Mouse (Mus musculus) cerebellum, adult 11 months (tissue): ENCODE data around the gene Ltbp1.

Source experiments
- DNase-seq: peaks from one replicate; pipeline ENCODE4 v3.0.0; 2022

The Ltbp1 gene

DNA sequence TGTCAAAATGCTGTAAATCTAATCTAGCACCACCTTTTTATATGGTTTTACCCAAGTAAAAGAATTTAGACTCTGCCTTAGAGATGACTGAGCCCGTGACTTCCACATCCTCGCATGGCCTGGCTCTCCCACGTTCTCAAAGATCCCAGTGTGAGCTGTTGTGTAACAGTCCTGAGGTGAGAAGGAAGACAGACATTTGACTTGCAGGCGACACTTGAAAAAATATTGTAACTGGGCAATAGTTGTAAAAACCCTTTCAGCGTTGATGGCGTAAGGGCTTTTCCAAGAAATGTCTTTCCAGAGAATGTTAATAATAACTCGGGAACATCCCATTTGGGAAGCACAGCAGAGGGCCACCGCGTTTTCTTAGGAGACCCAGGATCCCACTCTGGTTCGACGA lies 366.3 kb downstream of the Ltbp1 start:
- no peak for DNase-seq

DNA sequence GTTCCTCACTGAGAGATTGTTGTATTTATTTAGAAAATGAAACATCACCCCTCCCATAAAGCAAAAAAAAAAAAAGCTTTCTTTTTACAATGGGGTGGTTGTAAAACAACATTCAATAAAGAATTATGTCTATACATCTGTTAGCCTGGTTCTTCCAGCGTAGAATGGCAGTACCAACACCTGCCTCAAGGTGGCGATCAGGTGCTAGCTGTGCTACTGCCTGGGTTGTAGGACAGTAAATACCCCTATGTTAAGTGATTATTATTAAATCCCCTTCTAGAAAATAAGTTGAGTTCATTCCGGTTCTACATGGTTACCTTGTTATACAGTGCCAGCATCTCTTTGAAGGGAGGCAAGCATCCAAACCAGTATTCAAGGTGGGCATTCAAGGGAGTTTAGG lies 367.0 kb downstream of the Ltbp1 start:
- DNase-seq = no peak

DNA sequence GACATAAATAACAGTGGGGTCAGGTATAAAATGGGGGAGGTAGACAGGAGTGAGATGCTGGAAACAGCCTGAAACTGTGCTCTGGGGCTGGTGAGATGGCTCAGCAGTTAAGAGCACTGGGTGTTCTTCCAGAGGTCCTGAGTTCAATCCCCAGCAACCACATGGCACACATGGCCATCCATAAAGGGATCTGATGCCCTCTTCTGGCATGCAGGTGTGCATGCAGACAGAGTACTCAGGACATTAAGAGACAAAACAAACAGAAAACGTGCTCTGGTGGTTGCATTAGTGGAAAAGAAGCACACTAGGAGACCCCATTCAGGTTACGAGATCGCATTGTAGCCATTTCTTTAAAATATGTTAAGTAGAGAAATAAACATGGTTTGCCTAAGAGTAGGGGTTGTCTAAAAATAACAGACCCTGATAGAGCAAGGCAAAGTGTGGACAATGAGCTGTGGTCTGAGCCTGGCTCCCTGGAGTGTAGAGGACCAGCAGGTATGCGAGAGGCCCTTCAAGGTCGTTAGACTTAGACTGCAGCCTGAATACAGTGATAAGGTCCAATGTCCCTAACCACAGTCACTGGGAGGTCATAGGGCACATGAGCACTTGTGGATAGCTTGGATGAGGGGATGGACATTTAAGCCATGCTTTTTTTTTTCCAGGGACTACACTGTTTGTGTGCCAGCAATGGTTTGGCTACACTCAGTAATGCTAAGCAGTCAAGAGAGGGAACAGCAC lies 369.1 kb downstream of the Ltbp1 start:
- no peak for DNase-seq

- DNase-seq = no peak
Measured at GRCm38 (mm10) chr17:75378256-75378871, 373.0 kb downstream of the Ltbp1 start.

- no peak for DNase-seq
Measured at GRCm38 (mm10) chr17:75380167-75380566, 374.8 kb downstream of the Ltbp1 start.

DNA sequence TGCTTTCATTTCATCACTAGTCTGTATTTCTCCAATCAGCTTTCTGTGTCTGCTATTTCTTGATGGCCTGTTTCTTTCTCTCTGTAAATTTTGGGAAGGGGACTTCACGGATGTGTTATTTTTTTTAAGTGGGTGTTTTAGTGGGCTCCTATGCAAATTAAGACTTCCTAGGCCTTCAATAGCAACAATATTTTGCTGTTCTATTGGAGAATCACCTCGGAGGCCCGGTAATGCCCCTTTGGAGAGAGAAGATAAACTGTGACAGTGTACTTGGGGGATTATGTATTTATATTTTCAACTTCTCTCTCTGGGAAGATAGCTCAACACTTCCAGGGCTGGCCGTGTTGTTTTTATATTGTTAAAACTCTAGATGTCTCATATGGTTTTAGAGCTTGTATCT lies 383.0 kb downstream of the Ltbp1 start:
- no peak for DNase-seq

DNA sequence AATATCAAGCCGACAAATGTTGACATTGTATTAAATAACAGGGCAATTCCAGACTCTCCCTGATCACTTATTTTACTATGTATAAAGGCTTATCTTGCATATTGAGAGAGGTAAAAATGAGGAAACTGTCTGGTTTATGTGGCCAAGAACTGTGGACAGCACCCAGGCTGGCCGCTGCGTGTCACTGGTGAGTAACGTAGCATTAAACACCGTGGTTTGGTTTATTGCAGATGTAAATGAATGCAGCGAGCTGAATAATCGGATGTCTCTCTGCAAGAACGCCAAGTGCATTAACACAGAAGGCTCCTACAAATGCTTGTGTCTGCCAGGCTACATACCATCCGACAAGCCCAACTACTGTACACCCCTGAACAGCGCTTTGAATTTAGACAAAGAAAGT lies 384.8 kb downstream of the Ltbp1 start:
- DNase-seq = no peak

- no peak for DNase-seq
Measured at GRCm38 (mm10) chr17:75391429-75392192, 386.2 kb downstream of the Ltbp1 start.

DNA sequence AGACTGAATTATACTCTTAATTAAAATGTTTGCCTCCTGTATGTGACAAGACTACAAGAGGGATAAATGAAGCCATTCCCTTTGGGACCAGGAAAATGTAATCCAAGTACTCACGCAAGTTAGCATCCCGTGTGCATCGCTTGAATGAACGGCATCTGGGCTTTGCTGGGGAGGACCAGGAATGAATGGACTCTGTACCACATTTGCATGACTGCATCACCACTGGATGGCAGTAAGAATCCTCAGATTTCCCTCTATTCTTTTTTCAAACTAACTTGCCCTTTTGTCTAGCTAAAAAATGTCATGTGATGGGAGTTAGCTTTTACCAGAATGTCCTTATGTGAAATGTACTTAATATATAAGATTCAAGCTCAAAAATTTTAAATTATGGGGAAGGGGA lies 401.0 kb downstream of the Ltbp1 start:
- no peak for DNase-seq

DNA sequence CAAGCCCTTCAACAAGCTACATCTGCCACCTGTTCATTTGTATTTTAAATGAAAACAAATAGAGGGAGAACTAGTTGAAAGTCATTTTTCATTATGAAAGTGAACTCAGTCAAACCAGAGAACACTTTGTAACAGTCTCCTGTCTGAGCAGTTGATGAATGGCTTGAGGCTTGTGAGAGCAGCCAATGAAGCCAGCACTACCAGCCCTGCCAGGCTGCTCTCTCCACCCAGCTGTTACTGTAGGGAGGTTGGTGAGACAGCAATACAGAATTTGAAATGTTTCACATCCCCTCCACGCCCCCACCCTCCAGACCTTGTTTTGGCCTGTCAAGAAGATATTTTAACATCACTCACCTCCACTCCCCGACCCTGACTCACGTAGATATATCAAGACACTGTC lies 411.5 kb downstream of the Ltbp1 start:
- DNase-seq = no peak

GRCm38 (mm10) chr17:75434152-75434551 lies 428.8 kb downstream of the Ltbp1 start:
- no peak for DNase-seq

DNA sequence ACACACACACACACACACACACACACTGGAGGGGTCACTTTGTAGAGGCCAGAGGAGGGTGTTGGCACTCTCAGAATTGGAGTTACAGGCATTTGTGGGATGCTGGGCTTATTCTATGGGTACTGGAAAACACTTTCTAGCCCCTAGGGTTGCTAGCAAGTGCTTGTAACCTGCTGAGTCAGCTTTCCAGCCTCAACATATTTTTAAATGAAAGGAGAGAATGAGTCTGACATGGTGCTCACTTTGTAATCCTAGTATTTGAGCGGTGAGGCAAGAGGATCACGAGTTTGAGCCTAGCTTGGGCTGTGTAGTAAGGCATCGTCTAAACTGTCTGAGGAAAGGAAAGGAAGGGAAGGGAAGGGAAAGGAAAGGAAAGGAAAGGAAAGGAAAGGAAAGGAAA lies 429.5 kb downstream of the Ltbp1 start:
- no peak for DNase-seq

GRCm38 (mm10) chr17:75435599-75435998 lies 430.2 kb downstream of the Ltbp1 start, which contains the start of gene Rasgrp3:
Gene Rasgrp3, plus strand, starts transcription at chr17:75435896.
- no peak for DNase-seq

- no peak for DNase-seq
Measured at GRCm38 (mm10) chr17:75436095-75436494, 430.7 kb downstream of the Ltbp1 start.

GRCm38 (mm10) chr17:75436819-75437218 lies 431.5 kb downstream of the Ltbp1 start:
- DNase-seq = no peak

- DNase-seq = no peak
Measured at GRCm38 (mm10) chr17:75437239-75437750, 431.9 kb downstream of the Ltbp1 start.

DNA sequence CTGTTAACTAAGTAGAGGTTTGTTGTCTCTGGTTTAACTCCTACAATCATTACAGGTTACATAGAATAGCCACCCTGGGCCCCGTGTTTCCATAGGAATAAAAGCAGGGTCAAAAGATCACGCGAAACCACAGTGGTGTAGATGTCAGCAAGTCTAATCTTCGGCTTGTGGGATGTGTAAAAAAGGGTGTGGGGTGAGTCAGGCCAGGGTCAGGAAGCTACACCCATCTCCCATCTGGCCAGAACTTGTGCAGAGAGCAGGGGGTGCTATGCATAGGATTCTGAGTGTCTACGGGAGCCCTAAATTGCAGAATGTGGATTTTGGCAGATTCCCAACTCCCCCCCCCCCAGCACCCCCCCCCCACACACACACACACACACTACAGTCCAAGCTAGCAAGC lies 432.8 kb downstream of the Ltbp1 start:
- DNase-seq = no peak

GRCm38 (mm10) chr17:75439062-75439461 lies 433.7 kb downstream of the Ltbp1 start:
- no peak for DNase-seq

GRCm38 (mm10) chr17:75440619-75441018 lies 435.3 kb downstream of the Ltbp1 start:
- DNase-seq = no peak

DNA sequence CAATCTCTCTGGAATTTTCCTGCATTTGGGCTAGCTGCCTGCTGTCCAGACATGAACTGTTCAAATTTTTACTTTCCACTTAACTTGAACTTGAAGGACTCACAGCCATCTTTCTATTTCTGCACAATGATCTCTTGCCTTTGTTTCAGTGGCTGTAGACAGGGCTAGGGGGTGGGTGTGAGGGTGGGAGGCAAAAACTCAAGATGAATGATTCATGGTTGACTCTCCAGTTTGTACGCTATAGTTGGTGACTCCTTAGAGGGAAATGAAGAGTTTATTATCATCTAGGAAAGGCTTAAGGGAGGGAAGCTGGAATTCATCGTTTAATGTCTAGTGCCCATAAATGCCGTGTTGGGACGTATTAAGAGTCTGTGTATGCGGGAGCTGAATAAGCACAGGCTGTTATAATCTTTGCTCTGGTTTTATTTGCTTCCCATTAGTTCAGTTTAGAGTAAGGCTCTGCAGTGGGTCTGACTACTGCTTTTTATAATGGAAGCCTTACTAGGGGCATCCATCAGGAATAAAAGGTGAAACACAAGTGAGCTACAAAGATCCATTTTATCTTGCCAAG lies 436.0 kb downstream of the Ltbp1 start:
- DNase-seq = no peak
